Mouse (Mus musculus) erythroblast, embryonic 14.5 days (primary cell): Measurements from ENCODE around the gene Sdccag8. TPM values are rescaled to one million over a fixed set of nuclear protein-coding genes. Genes with fewer than 3 reads are reported as not detected.

Source experiments
- H3K27me3 ChIP-seq: 2 replicates; pipeline ENCODE4 v1.6.1; 2012; ENCODE audit warnings: inconsistent platforms; ENCODE audit not compliant: control insufficient read depth
- H3K36me3 ChIP-seq: 2 replicates; pipeline ENCODE4 v1.6.1; 2012; ENCODE audit warnings: mild to moderate bottlenecking, inconsistent platforms; ENCODE audit not compliant: control insufficient read depth
- H3K4me1 ChIP-seq: 2 replicates; pipeline ENCODE4 v1.6.1; 2012; ENCODE audit warnings: inconsistent platforms; ENCODE audit not compliant: control insufficient read depth
- H3K4me3 ChIP-seq: replicated peaks from 2 replicates; pipeline ENCODE3; 2012; ENCODE audit warnings: moderate library complexity, mild to moderate bottlenecking, inconsistent platforms
- H3K9me3 ChIP-seq: 2 replicates; pipeline ENCODE4 v1.6.1; 2012; ENCODE audit warnings: low read length, inconsistent platforms, mixed read lengths; ENCODE audit not compliant: control insufficient read depth
- GATA1 ChIP-seq: IDR thresholded peaks from 2 replicates; pipeline ENCODE4 v1.6.1; 2012; ENCODE audit warnings: low read length, inconsistent platforms, mixed read lengths
- TAL1 ChIP-seq: IDR thresholded peaks from 3 replicates; pipeline ENCODE4 v1.6.1; 2012; ENCODE audit warnings: low read length, inconsistent platforms, mixed read lengths
- polyA plus RNA-seq: library from polyadenylated mRNA; stranded (reverse); fragments of >175 nt; gene quantifications from 2 replicates; pipeline ENCODE4 v1.2.3, GENCODE M21; 2012

Sdccag8 gene
- polyA plus RNA-seq, 1 experiment, result 0.35 TPM

DNA sequence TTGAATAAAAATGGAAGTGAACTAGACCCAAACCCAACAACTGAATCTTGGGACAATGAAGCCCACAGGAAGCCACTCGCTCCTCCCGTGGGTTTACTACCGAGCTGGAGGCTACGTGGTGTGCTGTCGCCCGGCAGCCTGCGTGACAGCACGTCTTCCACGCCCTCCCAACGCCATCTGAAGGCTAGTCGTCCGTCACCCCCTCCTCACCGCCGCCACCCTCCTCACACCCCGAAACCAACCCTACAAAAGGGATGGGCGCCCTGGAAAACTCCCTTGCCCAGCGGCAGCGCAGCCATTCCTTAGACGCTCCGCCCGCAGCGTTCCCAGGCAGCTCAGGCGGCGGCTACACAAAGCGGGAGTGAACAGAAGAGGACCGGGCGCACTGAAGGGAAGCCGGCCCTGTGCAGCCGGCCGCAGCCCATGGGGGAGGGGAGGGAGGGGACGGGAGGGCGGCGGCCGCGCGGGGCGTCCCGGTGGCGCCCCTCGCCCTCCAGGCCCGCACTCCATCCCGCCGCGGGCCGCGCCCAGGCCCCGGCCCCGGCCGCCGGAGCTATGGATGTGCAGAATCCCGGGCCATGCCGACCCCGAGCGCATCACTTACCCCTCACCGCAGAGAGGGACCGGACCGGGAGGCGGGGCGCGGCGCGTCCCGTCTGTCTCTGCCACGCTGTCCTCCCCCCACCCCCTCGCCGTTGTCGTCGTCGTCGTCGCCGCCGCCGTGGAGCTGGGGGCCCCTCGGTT lies 996 bp upstream of the Sdccag8 start:
- TF ChIP-seq GATA1 (no peak), TAL1 (no peak)
- Histone ChIP-seq H3K9me3 (no peaks in the 10 kb centered on the region), H3K27me3 (no peaks in the 10 kb centered on the region), H3K36me3 (0 out of 2 replicates have a peak, but pooled peaks cover 3% of the 10 kb centered on the region), H3K4me1 (peaks cover 35% of the 10 kb centered on the region), H3K4me3 (peak overlapping the region; percentile 73)

DNA sequence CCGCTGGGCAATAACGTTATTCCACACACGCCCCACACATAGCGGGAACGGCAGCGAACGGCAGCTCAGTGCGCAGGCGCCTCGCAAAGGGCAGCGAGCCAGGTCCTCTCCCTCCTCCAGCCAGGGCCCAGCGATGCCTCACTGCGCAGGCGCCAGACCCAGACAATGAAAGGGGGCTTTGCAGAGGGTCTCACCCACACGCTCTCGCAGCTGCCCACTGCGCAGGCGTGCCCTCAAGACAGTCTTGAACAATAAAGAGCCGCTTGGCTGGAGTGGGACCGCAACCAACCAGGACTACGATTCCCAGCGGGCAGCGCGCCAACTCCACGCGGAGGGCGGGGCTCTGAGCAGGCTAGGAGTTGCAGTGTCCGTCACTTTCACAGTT lies 432 bp upstream of the Sdccag8 start, which contains the start of gene Cep170:
Cep170 (minus strand) TSS at position 32 of the 385 bp plus-strand sequence.
- H3K4me1 ChIP-seq, result peaks cover 38% of the 10 kb centered on the region
- 0 out of 2 replicates have a peak, but pooled peaks cover 3% of the 10 kb centered on the region for H3K36me3 ChIP-seq
- no peaks in the 10 kb centered on the region for H3K27me3 ChIP-seq
- no peak for TF ChIP-seq GATA1
- no peak for TF ChIP-seq TAL1
- peak within 1 kb of the TSS; percentile 73 for H3K4me3 ChIP-seq
- H3K9me3 ChIP-seq, result no peaks in the 10 kb centered on the region

DNA sequence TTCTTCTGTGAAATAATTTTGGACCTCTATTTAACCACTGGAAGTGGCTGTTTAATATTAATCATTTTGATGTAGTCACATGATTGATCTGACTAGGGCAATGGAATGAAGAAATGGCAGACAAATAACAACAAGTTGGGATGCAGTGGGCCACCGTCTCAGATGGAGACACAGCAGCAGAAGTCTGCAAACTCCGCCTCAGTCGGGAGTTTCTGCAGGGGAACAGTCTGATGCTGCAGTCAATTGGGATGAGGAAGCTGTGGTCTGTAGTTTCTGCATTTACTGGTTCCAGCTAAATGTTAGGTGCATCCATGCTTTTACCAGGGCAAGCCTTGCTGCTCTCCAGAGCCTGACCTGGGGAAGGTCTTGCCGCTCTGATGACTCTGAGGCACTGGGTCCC lies 2.3 kb downstream of the Sdccag8 start:
- Histone ChIP-seq H3K4me1 (peaks cover 51% of the 10 kb centered on the region), H3K9me3 (no peaks in the 10 kb centered on the region), H3K4me3 (no peak overlapping the region), H3K27me3 (peaks cover 3% of the 10 kb centered on the region; the same call in 1 of the 2 replicates), H3K36me3 (0 out of 2 replicates have a peak, but pooled peaks cover 3% of the 10 kb centered on the region)
- no peak for TF ChIP-seq GATA1
- no peak for TF ChIP-seq TAL1

DNA sequence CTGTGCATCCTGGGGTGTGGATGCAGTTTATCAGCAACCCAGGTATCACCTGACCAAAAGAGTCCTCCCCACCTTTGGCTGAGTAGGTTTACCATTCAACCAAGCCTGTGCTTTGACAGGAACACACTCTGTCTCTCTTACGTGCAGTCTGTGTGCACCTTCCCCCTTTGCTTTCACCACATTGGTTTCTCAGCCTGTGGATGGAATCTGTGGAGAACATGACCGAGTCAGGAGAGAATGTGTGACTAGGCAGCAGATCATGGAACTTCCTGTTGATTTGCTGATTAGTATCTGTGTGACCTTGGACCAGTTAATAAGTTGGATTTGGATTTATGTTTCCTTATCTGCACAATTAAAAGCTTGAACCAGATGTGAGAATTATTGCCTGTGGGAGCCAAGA lies 3.7 kb downstream of the Sdccag8 start:
- Histone ChIP-seq H3K4me1 (peaks cover 55% of the 10 kb centered on the region), H3K9me3 (no peaks in the 10 kb centered on the region), H3K27me3 (peaks cover 3% of the 10 kb centered on the region; the same call in 1 of the 2 replicates), H3K36me3 (0 out of 2 replicates have a peak, but pooled peaks cover 3% of the 10 kb centered on the region), H3K4me3 (no peak overlapping the region)
- TF ChIP-seq TAL1 (no peak), GATA1 (no peak)

DNA sequence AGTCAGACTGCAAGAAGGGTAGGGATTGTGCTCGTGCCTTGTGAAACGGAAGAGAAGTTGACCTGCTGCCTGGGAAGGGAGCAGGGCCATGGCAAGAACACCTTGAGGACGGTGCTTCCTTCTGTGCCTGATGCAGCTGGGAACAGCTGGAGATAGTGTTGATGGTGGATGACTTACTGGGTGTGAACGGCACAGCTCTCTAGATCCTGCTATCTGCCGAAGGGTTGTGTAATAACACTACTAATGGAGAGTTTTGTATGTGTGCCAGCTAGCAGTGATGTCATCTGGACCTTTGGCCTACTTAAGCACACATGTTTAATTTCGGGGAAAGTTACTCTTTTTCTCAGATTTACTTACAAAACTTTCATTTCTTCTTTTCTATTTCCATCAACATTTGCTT lies 4.3 kb downstream of the Sdccag8 start:
- Histone ChIP-seq H3K4me1 (peaks cover 58% of the 10 kb centered on the region), H3K4me3 (no peak overlapping the region)
- no peak for TF ChIP-seq TAL1
- no peak for TF ChIP-seq GATA1

DNA sequence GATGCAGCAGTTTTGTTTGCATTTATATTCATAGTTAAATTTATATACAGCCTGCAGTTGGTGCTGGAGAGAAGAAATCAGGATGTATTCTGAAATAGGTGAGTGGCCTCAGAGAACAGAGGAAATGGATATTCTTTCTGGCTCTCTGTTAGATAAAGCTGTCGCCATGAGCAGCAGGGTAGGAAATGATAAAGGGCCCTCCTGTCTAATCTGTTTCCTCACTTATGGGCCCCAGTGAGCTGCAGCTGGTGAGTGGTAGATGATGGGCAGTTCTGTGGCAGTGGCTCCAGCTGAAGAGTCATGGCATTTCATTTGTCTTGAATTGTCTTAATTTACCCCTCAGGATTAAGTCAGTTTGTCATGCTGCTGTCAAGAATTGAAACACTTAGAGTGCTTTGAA lies 7.5 kb downstream of the Sdccag8 start:
- Histone ChIP-seq H3K9me3 (no peaks in the 10 kb centered on the region), H3K27me3 (peaks cover 12% of the 10 kb centered on the region), H3K36me3 (peaks cover 3% of the 10 kb centered on the region; the same call in 1 of the 2 replicates), H3K4me3 (no peak overlapping the region), H3K4me1 (peaks cover 52% of the 10 kb centered on the region)
- no peak for TF ChIP-seq GATA1
- TF ChIP-seq TAL1, result no peak; the same call in 2 of the 3 replicates

More for the DNA sequence above, 4.3 kb downstream of the Sdccag8 start:
- no peaks in the 10 kb centered on the region for H3K9me3 ChIP-seq
- peaks cover 4% of the 10 kb centered on the region for H3K27me3 ChIP-seq
- H3K36me3 ChIP-seq, result 0 out of 2 replicates have a peak, but pooled peaks cover 3% of the 10 kb centered on the region

DNA sequence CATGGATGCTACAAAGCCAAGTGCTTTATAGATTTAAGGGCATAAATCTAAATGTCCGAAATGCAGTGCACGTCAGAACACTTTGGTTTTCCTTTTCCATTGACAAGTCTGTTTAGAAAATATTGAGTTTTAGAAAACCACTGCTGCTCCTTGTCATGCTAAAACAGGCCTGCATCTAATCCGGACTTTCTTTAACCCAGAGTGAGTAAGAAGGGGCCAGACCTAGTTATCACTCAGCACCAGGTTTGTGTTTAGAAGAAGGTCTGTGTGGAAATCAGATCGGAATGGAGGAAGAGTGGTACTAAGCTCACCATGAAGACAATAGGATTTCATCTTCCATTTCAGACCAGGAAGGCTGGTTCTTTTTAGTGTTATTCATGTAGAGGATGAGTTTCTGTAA lies 8.5 kb downstream of the Sdccag8 start:
- H3K4me3 ChIP-seq, result no peak overlapping the region
- peaks cover 1% of the 10 kb centered on the region; the same call in 1 of the 2 replicates for H3K36me3 ChIP-seq
- no peaks in the 10 kb centered on the region for H3K9me3 ChIP-seq
- peaks cover 55% of the 10 kb centered on the region for H3K4me1 ChIP-seq
- TF ChIP-seq TAL1 (peak; percentile 29; the same call in 1 of the 3 replicates), GATA1 (no peak)
- peaks cover 12% of the 10 kb centered on the region for H3K27me3 ChIP-seq

DNA sequence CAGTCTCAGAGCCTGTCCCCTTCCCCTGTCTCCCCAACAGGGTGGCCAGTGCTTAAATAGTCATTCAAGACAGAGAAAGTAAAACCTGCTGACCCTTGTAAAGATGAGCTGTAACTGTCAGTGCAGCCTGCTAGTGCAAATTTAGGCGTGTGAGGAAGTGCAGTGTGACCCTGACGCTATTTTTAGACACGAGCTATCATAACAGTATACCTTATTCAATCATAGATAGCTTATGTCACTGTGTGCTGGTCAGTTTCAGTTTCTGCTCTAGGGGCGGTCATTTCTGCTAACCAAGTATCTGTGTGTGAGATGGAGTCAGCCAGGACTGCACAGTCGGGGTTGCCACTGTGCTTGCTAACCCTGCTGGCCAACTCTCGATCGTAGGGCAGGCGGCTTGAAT lies 9.4 kb downstream of the Sdccag8 start:
- H3K36me3 ChIP-seq, result no peaks in the 10 kb centered on the region; the same call in 1 of the 2 replicates
- peaks cover 47% of the 10 kb centered on the region for H3K4me1 ChIP-seq
- H3K27me3 ChIP-seq, result peaks cover 12% of the 10 kb centered on the region
- H3K9me3 ChIP-seq, result no peaks in the 10 kb centered on the region
- TF ChIP-seq TAL1 (no peak), GATA1 (no peak)
- no peak overlapping the region for H3K4me3 ChIP-seq

DNA sequence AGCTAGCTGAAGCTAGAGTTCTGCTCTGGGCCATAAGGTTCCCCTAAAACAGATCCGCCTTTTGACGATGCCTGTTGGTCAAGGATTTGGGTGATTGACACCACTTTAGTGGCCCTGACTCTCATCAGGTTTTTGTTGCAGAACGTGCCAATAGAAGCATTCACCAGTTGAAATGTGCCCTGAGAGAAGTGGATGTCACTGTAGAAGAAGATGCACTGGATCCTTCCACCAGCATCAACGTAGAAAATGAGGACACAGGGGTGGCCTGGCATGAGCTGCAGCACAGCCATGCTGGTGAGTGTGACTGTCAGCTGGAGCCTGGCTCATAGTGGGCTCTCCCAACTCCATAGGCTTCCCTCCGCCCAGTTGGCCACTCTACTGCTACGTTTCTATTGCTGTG lies 10.2 kb downstream of the Sdccag8 start:
- Histone ChIP-seq H3K27me3 (peaks cover 12% of the 10 kb centered on the region), H3K9me3 (no peaks in the 10 kb centered on the region), H3K4me1 (peaks cover 47% of the 10 kb centered on the region), H3K36me3 (no peaks in the 10 kb centered on the region; the same call in 1 of the 2 replicates), H3K4me3 (no peak overlapping the region)
- TF ChIP-seq TAL1 (no peak), GATA1 (no peak)
